Mouse (Mus musculus) neural tube, embryonic 14.5 days (tissue): ENCODE data around the gene Atg9b. TPM values are rescaled to one million over a fixed set of nuclear protein-coding genes. Genes with fewer than 3 reads are reported as not detected.
A peak's percentile ranks its signal among the peaks of the same experiment; 100 is the strongest.

Source experiments
- ATAC-seq: fragments of 200-750 bp; cut with Nextera tagmentation; 2 replicates; pipeline ENCODE4 v1.8.0; 2017; ENCODE audit warnings: low read depth, mild to moderate bottlenecking, moderate TSS enrichment, moderate library complexity
- H3K27ac ChIP-seq: fragments of 300-500 bp; sonication (generic); 2 replicates; pipeline ENCODE4 v1.5.1; 2014; ENCODE audit warnings: low read depth, mild to moderate bottlenecking, control low read depth, low read length, moderate library complexity, mixed read lengths
- H3K27me3 ChIP-seq: fragments of 300-500 bp; sonication (generic); 2 replicates; pipeline ENCODE4 v1.6.1; 2014; ENCODE audit warnings: low read length; ENCODE audit not compliant: control insufficient read depth, insufficient read depth
- H3K36me3 ChIP-seq: fragments of 300-500 bp; sonication (generic); 2 replicates; pipeline ENCODE4 v1.6.1; 2014; ENCODE audit warnings: low read length, mixed read lengths; ENCODE audit not compliant: control insufficient read depth, insufficient read depth
- H3K4me1 ChIP-seq: fragments of 300-500 bp; sonication (generic); 2 replicates; pipeline ENCODE4 v1.6.1; 2014; ENCODE audit warnings: low read length; ENCODE audit not compliant: control insufficient read depth, insufficient read depth
- H3K4me2 ChIP-seq: fragments of 300-500 bp; sonication (generic); 2 replicates; pipeline ENCODE4 v1.6.1; 2014; ENCODE audit warnings: mild to moderate bottlenecking, low read depth, low read length, control low read depth
- H3K4me3 ChIP-seq: fragments of 300-500 bp; sonication (generic); 2 replicates; pipeline ENCODE4 v1.5.1; 2014; ENCODE audit warnings: low read depth, low read length, control low read depth, mixed read lengths
- H3K9ac ChIP-seq: fragments of 300-500 bp; sonication (generic); replicated peaks from 2 replicates; pipeline ENCODE4 v1.6.1; 2014; ENCODE audit warnings: low read depth, mild to moderate bottlenecking, control low read depth, low read length, mixed read lengths
- H3K9me3 ChIP-seq: fragments of 300-500 bp; sonication (generic); 2 replicates; pipeline ENCODE4 v1.6.1; 2016; ENCODE audit warnings: low read length; ENCODE audit not compliant: control insufficient read depth
- WGBS: fragments of 180-500 bp; shearing (Covaris S2); extraction: QIAGEN DNeasy Blood & Tissue Kit; methylation state at CpG from one replicate; pipeline ENCODE4 v1.1.7; 2014; 5-methylcytosine and 5-hydroxymethylcytosine counted together
- polyA plus RNA-seq: library from polyadenylated mRNA; unstranded; fragments of >200 nt; fragmentation: Nextera tagmentation; extraction: Ambion mirVana; gene quantifications from 2 replicates; pipeline ENCODE4 v1.2.1, GENCODE M21; 2014

Atg9b gene
- polyA plus RNA-seq, 1 experiment from 2014 or later = 2.2 TPM

DNA sequence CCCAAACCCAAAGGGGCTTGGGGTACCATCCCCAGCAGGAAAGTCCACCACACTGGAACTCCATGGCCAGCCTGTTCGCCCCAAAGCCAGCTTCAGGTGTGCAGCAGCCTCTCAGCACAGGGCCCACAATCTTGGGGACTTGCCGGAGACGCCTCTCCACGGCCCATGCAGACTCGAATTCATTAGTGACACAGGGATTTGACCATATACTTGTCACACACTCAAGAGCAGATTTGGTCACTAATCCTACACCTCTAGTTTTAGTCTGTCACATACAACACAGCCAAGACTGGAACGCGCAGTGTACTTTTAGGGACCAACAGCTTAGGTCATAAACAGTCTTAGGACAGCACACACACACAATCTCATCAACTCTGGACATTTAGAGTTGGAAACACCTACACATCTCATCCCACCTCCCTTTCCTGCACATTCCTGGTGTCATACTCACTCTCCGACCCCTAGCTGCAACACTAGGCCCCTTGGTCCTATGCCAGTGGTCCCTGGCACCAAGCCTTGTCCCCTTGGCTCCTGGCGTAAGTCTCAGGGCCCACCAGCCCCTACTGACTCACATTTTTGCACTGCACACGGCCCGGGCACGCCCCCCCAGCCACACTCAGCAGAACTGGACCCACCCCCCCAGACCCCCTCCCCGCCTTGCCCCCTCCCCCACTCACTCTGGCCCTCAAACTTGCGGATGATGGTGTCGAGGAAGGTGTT is 41.3 kb downstream of the Atg9b start:
- Histone ChIP-seq H3K9ac (peak overlapping the region; percentile 81), H3K36me3 (no peaks in the 10 kb centered on the region), H3K4me1 (peaks cover 43% of the 10 kb centered on the region), H3K27me3 (peaks cover 3% of the 10 kb centered on the region; the same call in 1 of the 2 replicates), H3K4me3 (peak overlapping the region; percentile 75), H3K27ac (peak overlapping the region; percentile 95), H3K4me2 (peak overlapping the region; percentile 99), H3K9me3 (no peaks in the 10 kb centered on the region)
- no peak for ATAC-seq
- WGBS = 32% methylated on average over 14 of the region's 15 CpGs

DNA sequence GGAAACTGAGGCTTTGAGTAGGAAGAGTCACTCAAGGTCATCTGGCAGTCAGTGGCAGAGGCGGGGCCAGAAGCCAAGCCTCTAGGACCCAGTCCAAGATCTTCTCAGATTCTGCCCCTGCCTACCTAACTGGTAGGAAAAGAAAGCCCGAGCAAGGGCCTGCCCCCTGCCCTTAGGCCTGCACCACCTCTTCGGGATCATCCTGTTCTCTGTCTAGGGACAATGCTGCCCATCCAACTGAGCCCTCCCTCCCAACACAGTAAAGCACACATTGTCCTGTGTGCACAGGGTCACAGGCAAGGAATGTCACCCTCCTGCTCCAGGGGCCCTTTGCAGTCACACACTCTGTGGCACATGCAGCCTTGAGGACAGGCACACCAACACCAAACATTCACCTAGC is 41.9 kb downstream of the Atg9b start:
- 55% methylated on average over 3 of the region's 3 CpGs for WGBS
- no peak overlapping the region for H3K9ac ChIP-seq

DNA sequence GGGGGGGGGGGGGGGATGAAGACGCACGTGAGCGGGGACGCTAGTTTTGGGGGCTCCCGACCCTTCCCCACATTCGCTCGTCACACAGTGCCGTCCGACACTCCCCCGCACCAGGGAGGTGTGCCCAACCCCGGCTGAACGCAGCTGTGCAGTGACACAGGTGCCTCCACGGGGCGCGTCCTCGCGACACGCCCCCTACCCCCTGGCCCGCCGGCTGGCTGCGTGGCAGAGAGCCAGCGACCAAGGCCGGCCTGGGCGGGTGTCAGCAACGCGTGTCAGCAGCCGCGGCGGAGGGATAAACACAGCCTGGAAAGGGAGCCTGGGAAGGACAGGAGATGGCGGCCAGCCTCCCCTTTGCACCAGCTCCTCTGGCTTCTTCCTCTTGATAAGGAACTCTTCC is 43.4 kb downstream of the Atg9b start:
- H3K4me1 ChIP-seq = peaks cover 62% of the 10 kb centered on the region
- under 1% methylated on average over 20 of the region's 30 CpGs for WGBS

More for the DNA sequence above, 41.9 kb downstream of the Atg9b start:
- peak overlapping the region; percentile 75 for H3K4me3 ChIP-seq
- H3K36me3 ChIP-seq = no peaks in the 10 kb centered on the region
- H3K4me2 ChIP-seq = peak overlapping the region; percentile 99
- H3K27ac ChIP-seq = no peak overlapping the region
- H3K27me3 ChIP-seq = peaks cover 3% of the 10 kb centered on the region; the same call in 1 of the 2 replicates
- no peaks in the 10 kb centered on the region for H3K9me3 ChIP-seq
- ATAC-seq = no peak
- peaks cover 47% of the 10 kb centered on the region for H3K4me1 ChIP-seq

DNA sequence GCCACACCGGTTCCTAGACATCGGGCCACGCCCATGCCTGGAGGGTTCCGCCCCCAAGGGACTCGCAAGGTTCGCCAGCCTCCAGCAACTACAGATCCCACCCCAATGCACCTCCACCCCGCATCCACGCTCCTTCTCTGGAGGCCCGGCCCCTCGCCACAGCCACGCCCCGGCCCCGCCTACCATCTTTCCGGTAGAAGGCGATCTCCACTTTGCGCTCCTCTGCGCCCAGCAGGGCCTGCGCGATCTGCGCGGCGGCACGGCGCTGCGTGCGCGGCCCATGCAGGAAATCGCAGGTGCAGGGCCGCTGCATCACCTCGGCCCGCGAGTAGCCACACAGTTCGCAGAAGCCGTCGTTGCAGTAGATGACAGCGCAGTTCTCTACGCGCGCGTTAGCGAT is 43.8 kb downstream of the Atg9b start:
- ATAC-seq = peak; percentile 16; the same call in 1 of the 2 replicates
- peaks cover 64% of the 10 kb centered on the region for H3K4me1 ChIP-seq
- WGBS = under 1% methylated on average over 40 of the region's 41 CpGs
- peak overlapping the region; percentile 52 for H3K27ac ChIP-seq
- no peaks in the 10 kb centered on the region for H3K9me3 ChIP-seq
- H3K36me3 ChIP-seq = no peaks in the 10 kb centered on the region
- peak overlapping the region; percentile 99 for H3K4me2 ChIP-seq
- H3K27me3 ChIP-seq = peaks cover 3% of the 10 kb centered on the region; the same call in 1 of the 2 replicates
- H3K9ac ChIP-seq = peak overlapping the region; percentile 60
- H3K4me3 ChIP-seq = peak overlapping the region; percentile 48

More for the DNA sequence above, 43.4 kb downstream of the Atg9b start:
- peak overlapping the region; percentile 48 for H3K4me3 ChIP-seq
- no peak for ATAC-seq
- H3K36me3 ChIP-seq = no peaks in the 10 kb centered on the region
- peak overlapping the region; percentile 52; the same call in 1 of the 2 replicates for H3K27ac ChIP-seq
- H3K4me2 ChIP-seq = peak overlapping the region; percentile 99
- H3K27me3 ChIP-seq = peaks cover 3% of the 10 kb centered on the region; the same call in 1 of the 2 replicates
- H3K9me3 ChIP-seq = no peaks in the 10 kb centered on the region
- peak overlapping the region; percentile 60 for H3K9ac ChIP-seq

DNA sequence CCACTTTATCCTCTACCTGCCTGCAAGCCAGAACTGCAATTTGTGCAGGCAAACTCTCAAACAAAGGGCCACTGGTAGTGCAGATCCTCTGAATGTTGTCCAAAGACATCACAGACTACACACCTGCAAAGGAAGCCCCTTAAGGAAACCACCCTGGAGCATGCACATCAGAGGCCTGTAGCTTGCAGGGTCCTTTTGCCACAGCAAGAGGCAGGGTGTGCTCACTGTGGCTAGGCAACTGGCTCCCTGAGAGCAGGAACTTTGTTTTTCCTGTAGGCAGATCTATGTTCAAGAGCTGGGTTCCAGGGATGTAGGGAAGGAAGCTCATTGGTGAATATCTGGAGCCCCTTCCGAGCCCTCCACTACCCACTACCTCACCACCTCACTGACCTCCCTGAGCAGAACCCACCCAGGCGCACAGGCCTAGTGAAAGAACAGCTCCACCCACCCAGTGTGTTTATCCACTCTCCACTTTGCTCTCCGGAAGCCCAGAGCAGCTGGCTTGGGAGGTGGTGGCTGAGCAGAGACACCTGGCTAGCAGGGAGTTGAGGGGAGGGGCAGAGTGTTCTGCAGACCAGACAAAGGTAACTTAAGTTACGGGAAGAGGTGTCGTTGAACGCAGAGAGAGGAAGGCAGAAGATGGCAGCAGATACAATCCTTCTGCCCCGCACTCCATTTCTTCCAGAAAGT is 44.6 kb downstream of the Atg9b start:
- H3K9me3 ChIP-seq = no peaks in the 10 kb centered on the region
- peak overlapping the region; percentile 99; the same call in 1 of the 2 replicates for H3K4me2 ChIP-seq
- no peaks in the 10 kb centered on the region for H3K36me3 ChIP-seq
- peaks cover 60% of the 10 kb centered on the region for H3K4me1 ChIP-seq
- WGBS = 69% methylated on average over 7 of the region's 7 CpGs
- H3K27ac ChIP-seq = no peak overlapping the region
- H3K27me3 ChIP-seq = peaks cover 3% of the 10 kb centered on the region; the same call in 1 of the 2 replicates
- ATAC-seq = no peak
- H3K9ac ChIP-seq = no peak overlapping the region; the same call in 1 of the 2 replicates
- no peak overlapping the region; the same call in 1 of the 2 replicates for H3K4me3 ChIP-seq

DNA sequence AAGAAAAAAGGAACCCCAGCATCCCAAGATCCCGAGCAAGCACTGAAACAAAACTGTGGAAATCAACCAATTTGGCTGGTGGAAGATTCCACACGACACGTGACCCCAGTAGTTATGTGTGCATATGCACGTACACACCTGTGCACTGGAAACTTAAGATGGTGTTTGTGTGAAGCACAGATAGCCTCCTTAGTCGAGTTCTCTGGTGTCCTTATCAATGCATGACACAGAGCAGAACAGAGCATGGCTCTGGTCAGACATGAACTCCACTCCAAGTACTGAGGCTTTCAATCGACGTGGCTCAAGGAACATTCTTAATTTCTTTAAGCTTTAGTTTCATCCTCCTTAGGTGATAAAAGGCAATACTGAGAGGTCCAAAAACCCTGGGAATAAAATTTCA is 45.6 kb downstream of the Atg9b start:
- WGBS = 92% methylated on average over 7 of the region's 7 CpGs
- Histone ChIP-seq H3K4me2 (no peak overlapping the region), H3K27ac (no peak overlapping the region), H3K9me3 (no peaks in the 10 kb centered on the region), H3K9ac (no peak overlapping the region), H3K4me3 (no peak overlapping the region), H3K4me1 (peaks cover 55% of the 10 kb centered on the region), H3K27me3 (peaks cover 3% of the 10 kb centered on the region; the same call in 1 of the 2 replicates), H3K36me3 (no peaks in the 10 kb centered on the region)
- ATAC-seq = no peak

DNA sequence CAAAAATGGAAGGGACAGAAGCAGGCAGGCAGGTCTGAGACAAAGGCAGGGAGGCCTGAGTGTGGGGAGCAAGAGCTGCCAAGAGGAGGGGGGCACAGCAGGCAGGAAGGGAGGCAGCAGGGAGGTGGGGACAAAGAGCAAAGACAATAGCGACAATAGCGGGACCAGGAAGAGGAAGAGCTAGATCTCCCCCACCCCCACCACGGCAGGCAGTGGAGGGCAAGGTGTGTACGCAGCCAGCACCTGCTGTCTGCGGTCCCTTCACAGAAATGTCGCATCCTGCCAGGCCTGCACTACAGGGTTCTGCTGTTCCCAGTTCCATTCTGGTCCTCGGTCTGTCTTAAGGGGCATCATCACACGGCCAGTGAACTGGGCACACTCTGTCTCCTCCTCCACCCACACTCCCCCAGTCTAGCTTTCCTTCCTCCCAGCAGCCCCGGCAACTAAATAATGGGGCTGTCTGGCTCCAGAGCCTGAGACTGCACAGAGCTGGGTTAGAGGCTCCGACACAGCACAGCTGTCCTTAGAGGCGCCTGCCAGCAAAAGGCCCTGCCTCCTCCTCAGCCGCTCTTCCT is 47.4 kb downstream of the Atg9b start:
- 3% methylated on average over 12 of the region's 12 CpGs for WGBS

DNA sequence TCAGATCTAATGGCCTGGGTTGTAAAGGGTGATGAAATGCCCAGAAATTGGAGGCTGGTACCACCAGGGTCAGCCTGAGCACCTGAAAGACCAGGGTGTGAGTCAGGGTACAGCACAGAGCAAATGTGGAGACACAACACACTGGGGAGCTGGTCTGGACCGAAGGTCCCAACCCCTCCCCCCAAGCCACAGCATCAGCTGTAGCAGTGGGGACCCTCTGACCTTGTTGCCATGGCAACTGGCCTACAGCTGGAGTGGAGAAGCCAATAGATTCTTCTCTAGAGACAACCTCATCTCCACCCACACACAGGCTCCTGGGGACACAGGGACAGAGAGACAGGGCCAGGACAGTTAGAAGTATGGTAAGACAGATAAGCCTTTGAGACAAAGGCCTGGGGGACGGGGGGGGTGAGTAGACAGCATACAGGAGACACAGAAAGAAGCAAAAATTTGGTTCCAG is 47.9 kb downstream of the Atg9b start:
- Histone ChIP-seq H3K4me2 (peak overlapping the region; percentile 9; the same call in 1 of the 2 replicates), H3K9ac (peak overlapping the region; percentile 46; the same call in 1 of the 2 replicates), H3K27me3 (no peaks in the 10 kb centered on the region), H3K4me3 (no peak overlapping the region), H3K4me1 (peaks cover 36% of the 10 kb centered on the region), H3K9me3 (no peaks in the 10 kb centered on the region), H3K36me3 (no peaks in the 10 kb centered on the region), H3K27ac (peak overlapping the region; percentile 89)
- 2% methylated on average over 2 of the region's 2 CpGs for WGBS
- ATAC-seq = peak; percentile 36

More for the DNA sequence above, 47.4 kb downstream of the Atg9b start:
- H3K36me3 ChIP-seq = no peaks in the 10 kb centered on the region
- H3K4me1 ChIP-seq = peaks cover 41% of the 10 kb centered on the region
- peak overlapping the region; percentile 46 for H3K9ac ChIP-seq
- peak overlapping the region; percentile 89 for H3K27ac ChIP-seq
- H3K4me3 ChIP-seq = no peak overlapping the region
- no peaks in the 10 kb centered on the region for H3K9me3 ChIP-seq
- H3K27me3 ChIP-seq = peaks cover 3% of the 10 kb centered on the region; the same call in 1 of the 2 replicates
- ATAC-seq = peak; percentile 61
- H3K4me2 ChIP-seq = peak overlapping the region; percentile 9; the same call in 1 of the 2 replicates
